Mouse (Mus musculus): ENCODE measurements around the gene Otoa. TPM values are rescaled to one million over a fixed set of nuclear protein-coding genes. Genes with fewer than 3 reads are reported as not detected.
A peak's percentile ranks its signal among the peaks of the same experiment; 100 is the strongest.

Gene Otoa
- polyA plus RNA-seq, 1 experiment from 2014 or later, result 0.10 TPM

DNA sequence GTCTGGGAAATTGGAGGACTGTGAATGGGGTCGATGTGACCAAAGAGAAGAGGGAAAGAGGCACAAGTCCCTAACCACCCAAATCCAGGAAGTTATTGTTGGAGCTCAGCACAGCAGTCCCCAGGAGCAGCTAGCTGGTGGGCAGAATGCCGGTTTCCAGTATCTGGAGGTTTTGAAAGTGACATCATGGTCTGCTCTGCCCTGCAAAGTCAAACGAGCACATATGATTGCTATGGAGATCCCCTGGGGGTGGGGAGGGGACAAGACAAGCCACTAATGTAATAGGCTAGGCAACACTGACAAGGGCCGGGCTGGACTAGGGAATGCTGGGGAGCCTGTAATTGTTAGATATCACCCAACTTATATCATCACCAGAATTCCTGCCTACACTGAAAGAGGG is 4.0 kb downstream of the Otoa start:
- no peak overlapping the region for H3K4me3 ChIP-seq (replicated peaks)
- no peak overlapping the region for H3K27ac ChIP-seq
- H3K9me3 ChIP-seq, result no peaks in the 10 kb centered on the region
- WGBS, result 16% methylated on average over 4 of the region's 4 CpGs
- peaks cover 5% of the 10 kb centered on the region; the same call in 1 of the 2 replicates for H3K36me3 ChIP-seq (replicated peaks)
- no peaks in the 10 kb centered on the region for H3K27me3 ChIP-seq
- peak; percentile 49; the same call in 1 of the 2 replicates for ATAC-seq (ENCODE audit: low FRiP score)
- H3K9ac ChIP-seq, result no peak overlapping the region
- no peak overlapping the region for H3K4me2 ChIP-seq
- peaks cover 9% of the 10 kb centered on the region for H3K4me1 ChIP-seq

- no peak overlapping the region for H3K4me2 ChIP-seq
- H3K4me3 ChIP-seq (replicated peaks), result no peak overlapping the region
- no peaks in the 10 kb centered on the region for H3K27me3 ChIP-seq
- no peaks in the 10 kb centered on the region for H3K36me3 ChIP-seq (replicated peaks)
- whole genome bisulfite sequencing, result 73% methylated on average over 5 of the region's 5 CpGs
- no peaks in the 10 kb centered on the region for H3K9me3 ChIP-seq
- H3K4me1 ChIP-seq, result peaks cover 9% of the 10 kb centered on the region
- no peak overlapping the region for H3K9ac ChIP-seq
- no peak overlapping the region for H3K27ac ChIP-seq
- no peak for ATAC-seq (ENCODE audit: low FRiP score)
These were observed 7.3 kb downstream of the Otoa start for GRCm38 (mm10) chr7:121088745-121089144.

- H3K4me3 ChIP-seq (replicated peaks), result no peak overlapping the region
- H3K27me3 ChIP-seq, result no peaks in the 10 kb centered on the region
- no peak for ATAC-seq (ENCODE audit: low FRiP score)
- no peaks in the 10 kb centered on the region for H3K9me3 ChIP-seq
- H3K9ac ChIP-seq, result no peak overlapping the region
- 88% methylated on average over 7 of the region's 7 CpGs for WGBS
- no peaks in the 10 kb centered on the region for H3K36me3 ChIP-seq (replicated peaks)
- H3K27ac ChIP-seq, result no peak overlapping the region
- no peak overlapping the region for H3K4me2 ChIP-seq
- H3K4me1 ChIP-seq, result no peaks in the 10 kb centered on the region; the same call in 1 of the 2 replicates
These were observed 9.3 kb downstream of the Otoa start for GRCm38 (mm10) chr7:121090748-121091147.

GRCm38 (mm10) chr7:121093026-121093425 is 11.6 kb downstream of the Otoa start:
- WGBS, result 79% methylated on average over 4 of the region's 4 CpGs
- H3K4me3 ChIP-seq (replicated peaks), result no peak overlapping the region
- no peaks in the 10 kb centered on the region for H3K9me3 ChIP-seq
- H3K27me3 ChIP-seq, result no peaks in the 10 kb centered on the region
- H3K4me1 ChIP-seq, result no peaks in the 10 kb centered on the region; the same call in 1 of the 2 replicates
- ATAC-seq (ENCODE audit: low FRiP score), result no peak
- H3K4me2 ChIP-seq, result no peak overlapping the region
- no peaks in the 10 kb centered on the region for H3K36me3 ChIP-seq (replicated peaks)
- no peak overlapping the region for H3K27ac ChIP-seq
- H3K9ac ChIP-seq, result no peak overlapping the region

- H3K4me3 ChIP-seq (replicated peaks), result no peak overlapping the region
- H3K4me2 ChIP-seq, result no peak overlapping the region
- no peak for ATAC-seq (ENCODE audit: low FRiP score)
- no peaks in the 10 kb centered on the region for H3K36me3 ChIP-seq (replicated peaks)
- no peak overlapping the region for H3K27ac ChIP-seq
- no peaks in the 10 kb centered on the region for H3K9me3 ChIP-seq
- H3K4me1 ChIP-seq, result no peaks in the 10 kb centered on the region
- WGBS, result 79% methylated on average over 10 of the region's 10 CpGs
- no peaks in the 10 kb centered on the region for H3K27me3 ChIP-seq
- H3K9ac ChIP-seq, result no peak overlapping the region
These were observed 17.4 kb downstream of the Otoa start for GRCm38 (mm10) chr7:121098614-121099389.

DNA sequence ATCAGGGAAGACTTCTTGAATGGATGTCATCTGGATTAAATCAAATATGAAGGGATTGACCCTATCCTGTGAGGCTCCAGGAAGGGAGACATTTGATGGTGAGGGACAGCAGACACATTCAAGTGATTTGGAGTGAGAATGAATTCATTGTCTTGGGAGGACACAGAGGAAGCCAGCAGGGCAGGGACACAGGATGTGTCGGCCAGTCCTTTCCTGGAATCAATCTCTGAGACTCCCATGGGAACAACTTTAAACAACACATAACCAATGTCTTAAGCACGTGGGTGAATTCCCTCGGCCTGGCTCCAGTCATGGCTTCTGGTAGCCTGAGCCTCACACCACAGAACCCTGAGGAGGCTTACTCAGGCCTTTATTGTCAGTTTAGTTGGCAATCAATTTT is 26.4 kb downstream of the Otoa start:
- Histone ChIP-seq H3K4me1 (no peaks in the 10 kb centered on the region), H3K27ac (no peak overlapping the region), H3K27me3 (no peaks in the 10 kb centered on the region), H3K4me3 (replicated peaks) (no peak overlapping the region), H3K36me3 (replicated peaks) (no peaks in the 10 kb centered on the region), H3K4me2 (no peak overlapping the region), H3K9ac (no peak overlapping the region), H3K9me3 (no peaks in the 10 kb centered on the region)
- 84% methylated on average over 3 of the region's 3 CpGs for WGBS
- ATAC-seq (ENCODE audit: low FRiP score), result no peak

DNA sequence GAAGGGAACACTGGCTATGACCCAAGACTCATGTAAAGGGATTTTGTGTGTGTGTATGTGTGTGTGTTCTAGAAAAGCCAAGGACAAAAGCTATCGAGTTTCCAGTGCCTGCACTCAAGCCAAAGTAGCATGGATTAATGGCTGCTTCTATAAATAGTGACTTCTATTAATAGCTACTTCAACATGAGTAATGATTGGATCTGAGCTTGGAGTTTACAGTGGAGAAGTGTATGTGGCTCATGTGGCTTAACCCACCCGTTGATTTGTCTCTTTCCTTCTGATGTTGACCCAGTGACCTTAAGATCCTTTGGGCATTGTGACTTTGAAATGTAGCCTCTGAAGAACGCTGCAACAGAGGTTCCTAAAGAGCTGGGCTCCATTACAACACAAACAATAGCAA is 29.9 kb downstream of the Otoa start:
- Histone ChIP-seq H3K4me1 (no peaks in the 10 kb centered on the region), H3K4me3 (replicated peaks) (no peak overlapping the region), H3K27ac (no peak overlapping the region), H3K27me3 (no peaks in the 10 kb centered on the region), H3K4me2 (no peak overlapping the region), H3K9ac (no peak overlapping the region), H3K36me3 (replicated peaks) (no peaks in the 10 kb centered on the region), H3K9me3 (no peaks in the 10 kb centered on the region)
- ATAC-seq (ENCODE audit: low FRiP score), result no peak
- WGBS, result 57% methylated on average over 3 of the region's 3 CpGs

DNA sequence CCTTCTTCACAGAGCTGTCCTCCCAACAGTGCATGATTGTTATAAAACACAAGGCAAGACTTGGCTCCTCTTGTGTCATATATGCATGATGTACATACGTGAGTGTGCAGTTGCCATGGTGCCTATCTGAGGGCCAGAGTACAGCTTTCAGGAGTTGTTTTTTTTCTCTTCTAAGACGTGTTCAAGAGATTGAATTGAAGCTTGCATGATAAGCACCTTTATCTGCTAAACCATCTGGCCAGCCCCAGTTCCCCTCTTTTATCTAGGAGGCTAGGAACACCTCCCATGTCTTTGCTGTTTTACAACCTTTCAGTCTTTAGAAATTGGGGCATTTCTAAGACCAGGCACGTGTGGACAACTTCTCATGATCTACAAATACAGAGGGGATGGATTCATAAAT is 30.3 kb downstream of the Otoa start:
- ATAC-seq (ENCODE audit: low FRiP score), result no peak
- 78% methylated on average over 3 of the region's 3 CpGs for WGBS

DNA sequence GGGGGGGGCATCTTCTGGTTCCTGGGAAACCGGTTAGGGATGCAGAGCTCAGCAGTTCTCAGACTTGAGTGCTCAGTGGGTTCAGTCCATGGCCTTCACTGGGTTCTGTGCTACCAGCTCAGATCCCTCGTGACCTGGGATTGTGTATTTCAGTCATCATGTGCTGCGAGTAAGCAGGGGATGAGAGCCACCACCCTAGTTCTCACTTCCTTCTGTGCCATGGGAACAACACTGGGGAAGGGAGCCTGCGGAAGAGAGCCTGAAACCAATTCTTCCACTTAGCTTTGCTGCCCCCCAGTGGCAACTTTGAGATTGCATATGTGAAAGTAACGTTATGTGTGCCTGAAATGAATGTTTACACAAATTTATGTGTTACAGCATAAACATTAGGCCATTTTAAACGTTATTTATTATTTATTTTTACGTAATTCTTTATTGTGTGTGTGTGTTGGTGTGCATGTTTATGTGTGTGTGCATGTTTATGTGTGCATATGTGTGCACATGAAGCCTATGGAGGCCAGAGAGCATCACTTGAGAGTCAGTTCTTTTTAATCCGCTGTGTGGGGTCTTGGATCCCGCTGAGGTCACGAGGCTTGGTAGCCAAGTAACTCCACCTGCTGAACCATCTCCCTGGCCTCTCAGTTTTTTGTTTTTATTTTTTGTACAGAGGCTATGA is 38.8 kb downstream of the Otoa start:
- no peak overlapping the region for H3K27ac ChIP-seq
- no peaks in the 10 kb centered on the region for H3K36me3 ChIP-seq (replicated peaks)
- no peaks in the 10 kb centered on the region for H3K4me1 ChIP-seq
- no peak overlapping the region for H3K9ac ChIP-seq
- H3K27me3 ChIP-seq, result no peaks in the 10 kb centered on the region
- no peak overlapping the region for H3K4me3 ChIP-seq (replicated peaks)
- ATAC-seq (ENCODE audit: low FRiP score), result peak; percentile 75
- H3K4me2 ChIP-seq, result no peak overlapping the region
- H3K9me3 ChIP-seq, result no peaks in the 10 kb centered on the region
- WGBS, result 12% methylated on average over 10 of the region's 10 CpGs

More for the DNA sequence above, 30.3 kb downstream of the Otoa start:
- no peak overlapping the region for H3K4me3 ChIP-seq (replicated peaks)
- H3K4me1 ChIP-seq, result no peaks in the 10 kb centered on the region
- H3K9ac ChIP-seq, result no peak overlapping the region
- no peaks in the 10 kb centered on the region for H3K27me3 ChIP-seq
- H3K36me3 ChIP-seq (replicated peaks), result no peaks in the 10 kb centered on the region
- H3K4me2 ChIP-seq, result no peak overlapping the region
- no peak overlapping the region for H3K27ac ChIP-seq
- no peaks in the 10 kb centered on the region for H3K9me3 ChIP-seq

DNA sequence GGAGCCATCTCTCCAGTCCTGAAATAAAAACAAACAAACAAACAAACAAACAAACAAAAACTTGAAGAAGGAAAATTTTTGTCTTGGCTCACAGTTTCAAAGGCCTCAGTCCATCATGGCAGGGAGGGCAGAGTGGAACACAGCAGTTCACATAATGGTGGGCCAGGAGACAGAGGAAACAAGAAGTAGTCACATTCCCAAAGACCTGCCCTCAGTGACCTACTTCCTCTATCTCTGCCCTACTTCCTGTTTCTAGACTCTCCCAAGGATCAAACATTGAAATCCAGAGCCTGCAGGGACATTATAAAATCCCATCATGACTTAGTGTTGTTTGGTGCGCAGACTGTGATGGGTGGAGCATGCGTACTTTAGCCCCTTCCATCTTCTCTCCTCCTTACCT is 49.4 kb downstream of the Otoa start:
- H3K9ac ChIP-seq, result no peak overlapping the region
- H3K9me3 ChIP-seq, result 0 out of 2 replicates have a peak, but pooled peaks cover 8% of the 10 kb centered on the region
- H3K4me2 ChIP-seq, result no peak overlapping the region
- no peaks in the 10 kb centered on the region for H3K27me3 ChIP-seq
- 98% methylated on average over 2 of the region's 2 CpGs for WGBS
- no peak for ATAC-seq (ENCODE audit: low FRiP score)
- no peak overlapping the region for H3K4me3 ChIP-seq (replicated peaks)
- H3K27ac ChIP-seq, result no peak overlapping the region
- no peaks in the 10 kb centered on the region for H3K4me1 ChIP-seq
- H3K36me3 ChIP-seq (replicated peaks), result no peaks in the 10 kb centered on the region

GRCm38 (mm10) chr7:121141274-121141673 is 59.8 kb downstream of the Otoa start:
- Histone ChIP-seq H3K4me1 (peaks cover 3% of the 10 kb centered on the region; the same call in 1 of the 2 replicates), H3K36me3 (replicated peaks) (no peaks in the 10 kb centered on the region), H3K9me3 (no peaks in the 10 kb centered on the region), H3K27ac (no peak overlapping the region), H3K4me3 (replicated peaks) (no peak overlapping the region), H3K27me3 (no peaks in the 10 kb centered on the region), H3K4me2 (no peak overlapping the region), H3K9ac (no peak overlapping the region)
- ATAC-seq (ENCODE audit: low FRiP score), result no peak
- 83% methylated on average over 5 of the region's 5 CpGs for whole genome bisulfite sequencing

- Histone ChIP-seq H3K4me2 (no peak overlapping the region), H3K4me3 (replicated peaks) (no peak overlapping the region), H3K36me3 (replicated peaks) (no peaks in the 10 kb centered on the region), H3K9ac (no peak overlapping the region), H3K4me1 (no peaks in the 10 kb centered on the region), H3K9me3 (no peaks in the 10 kb centered on the region), H3K27ac (no peak overlapping the region), H3K27me3 (no peaks in the 10 kb centered on the region)
- no peak for ATAC-seq (ENCODE audit: low FRiP score)
- WGBS, result 86% methylated on average over 5 of the region's 5 CpGs
These were observed 69.2 kb downstream of the Otoa start for GRCm38 (mm10) chr7:121150662-121151061.

DNA sequence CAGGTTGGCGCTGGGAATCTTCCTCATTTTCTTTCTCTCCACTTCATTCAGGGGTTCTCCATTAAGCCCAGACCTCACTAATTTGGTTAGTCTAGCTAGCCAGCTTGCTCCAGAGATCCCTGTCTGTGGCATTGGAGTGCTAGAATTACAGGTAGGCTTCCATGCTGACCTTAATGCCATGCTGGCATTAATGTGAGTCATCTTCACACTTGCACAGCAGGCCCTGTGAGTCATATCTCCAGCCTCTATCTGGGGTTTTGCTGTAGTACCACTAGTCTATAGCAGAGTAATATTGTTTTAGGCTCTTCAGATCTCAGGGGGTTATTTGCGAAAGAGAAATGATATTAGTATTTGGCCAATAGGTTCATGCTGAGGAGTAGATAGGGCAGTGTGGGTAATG is 70.7 kb downstream of the Otoa start:
- WGBS, result 89% methylated on average over 2 of the region's 2 CpGs
- H3K36me3 ChIP-seq (replicated peaks), result no peaks in the 10 kb centered on the region
- H3K9ac ChIP-seq, result no peak overlapping the region
- 0 out of 2 replicates have a peak, but pooled peaks cover 2% of the 10 kb centered on the region for H3K4me1 ChIP-seq
- no peaks in the 10 kb centered on the region for H3K27me3 ChIP-seq
- ATAC-seq (ENCODE audit: low FRiP score), result no peak
- H3K4me2 ChIP-seq, result no peak overlapping the region
- no peaks in the 10 kb centered on the region for H3K9me3 ChIP-seq
- no peak overlapping the region for H3K27ac ChIP-seq
- no peak overlapping the region for H3K4me3 ChIP-seq (replicated peaks)
